Mouse (Mus musculus) neural tube, embryonic 14.5 days (tissue): ENCODE results near the gene Galnt9. TPM values are rescaled to one million over a fixed set of nuclear protein-coding genes. Genes with fewer than 3 reads are reported as not detected.

Source experiments
- ATAC-seq: fragments of 200-750 bp; cut with Nextera tagmentation; 2 replicates; pipeline ENCODE4 v1.8.0; 2017; ENCODE audit warnings: low read depth, mild to moderate bottlenecking, moderate TSS enrichment, moderate library complexity
- H3K27ac ChIP-seq: fragments of 300-500 bp; sonication (generic); 2 replicates; pipeline ENCODE4 v1.5.1; 2014; ENCODE audit warnings: low read depth, mild to moderate bottlenecking, control low read depth, low read length, moderate library complexity, mixed read lengths
- H3K27me3 ChIP-seq: fragments of 300-500 bp; sonication (generic); 2 replicates; pipeline ENCODE4 v1.6.1; 2014; ENCODE audit warnings: low read length; ENCODE audit not compliant: control insufficient read depth, insufficient read depth
- H3K36me3 ChIP-seq: fragments of 300-500 bp; sonication (generic); 2 replicates; pipeline ENCODE4 v1.6.1; 2014; ENCODE audit warnings: low read length, mixed read lengths; ENCODE audit not compliant: control insufficient read depth, insufficient read depth
- H3K4me1 ChIP-seq: fragments of 300-500 bp; sonication (generic); 2 replicates; pipeline ENCODE4 v1.6.1; 2014; ENCODE audit warnings: low read length; ENCODE audit not compliant: control insufficient read depth, insufficient read depth
- H3K4me2 ChIP-seq: fragments of 300-500 bp; sonication (generic); 2 replicates; pipeline ENCODE4 v1.6.1; 2014; ENCODE audit warnings: mild to moderate bottlenecking, low read depth, low read length, control low read depth
- H3K4me3 ChIP-seq: fragments of 300-500 bp; sonication (generic); 2 replicates; pipeline ENCODE4 v1.5.1; 2014; ENCODE audit warnings: low read depth, low read length, control low read depth, mixed read lengths
- H3K9ac ChIP-seq: fragments of 300-500 bp; sonication (generic); replicated peaks from 2 replicates; pipeline ENCODE4 v1.6.1; 2014; ENCODE audit warnings: low read depth, mild to moderate bottlenecking, control low read depth, low read length, mixed read lengths
- H3K9me3 ChIP-seq: fragments of 300-500 bp; sonication (generic); 2 replicates; pipeline ENCODE4 v1.6.1; 2016; ENCODE audit warnings: low read length; ENCODE audit not compliant: control insufficient read depth
- WGBS: fragments of 180-500 bp; shearing (Covaris S2); extraction: QIAGEN DNeasy Blood & Tissue Kit; methylation state at CpG from one replicate; pipeline ENCODE4 v1.1.7; 2014; 5-methylcytosine and 5-hydroxymethylcytosine counted together
- polyA plus RNA-seq: library from polyadenylated mRNA; unstranded; fragments of >200 nt; fragmentation: Nextera tagmentation; extraction: Ambion mirVana; gene quantifications from 2 replicates; pipeline ENCODE4 v1.2.1, GENCODE M21; 2014

The Galnt9 gene
- polyA plus RNA-seq, 1 experiment from 2014 or later = 26.0 TPM

DNA sequence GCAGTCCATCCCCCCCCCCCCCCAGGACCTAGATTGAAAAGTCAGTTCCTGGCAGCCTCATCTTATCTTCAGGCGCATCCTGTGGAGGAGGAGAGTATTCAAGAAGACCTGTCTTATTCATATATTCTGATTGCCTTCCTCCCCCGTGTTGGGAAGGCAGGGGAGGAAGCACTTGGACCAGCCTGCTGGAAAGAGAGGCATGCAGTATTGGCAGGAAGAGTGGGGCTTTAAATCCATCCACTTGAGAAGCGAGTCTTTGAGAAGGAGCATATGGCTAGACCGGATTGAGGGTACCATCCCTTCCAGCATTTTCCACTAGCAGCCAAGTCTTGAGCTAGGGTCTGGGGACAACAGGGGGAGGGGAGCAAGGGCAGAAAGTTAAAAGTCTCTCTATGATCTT, 20.9 kb upstream of the Galnt9 start:
- no peaks in the 10 kb centered on the region for H3K36me3 ChIP-seq
- WGBS = 90% methylated on average over 4 of the region's 4 CpGs
- no peak for ATAC-seq

DNA sequence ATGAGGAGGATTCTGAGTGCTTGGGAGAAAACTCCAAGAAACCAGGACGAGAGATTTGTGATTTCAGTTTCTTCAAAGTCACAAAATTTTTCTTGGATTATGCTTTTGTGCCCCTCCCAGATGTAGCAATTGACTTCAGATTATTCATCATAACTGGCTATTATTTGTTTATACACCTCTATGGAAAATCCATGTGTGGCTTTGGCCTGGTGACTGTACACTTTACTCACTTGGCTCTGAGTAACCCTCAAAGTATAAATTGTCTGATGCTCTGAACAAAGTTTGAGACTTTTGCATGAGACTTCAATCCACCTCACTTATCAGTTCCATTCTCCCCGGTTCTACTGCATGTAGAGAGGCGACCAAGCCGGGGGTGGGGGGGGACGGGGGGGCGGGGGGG, 18.5 kb upstream of the Galnt9 start:
- Histone ChIP-seq H3K9ac (no peak overlapping the region), H3K9me3 (no peaks in the 10 kb centered on the region), H3K36me3 (no peaks in the 10 kb centered on the region), H3K4me1 (no peaks in the 10 kb centered on the region), H3K27ac (no peak overlapping the region), H3K4me2 (no peak overlapping the region), H3K4me3 (no peak overlapping the region), H3K27me3 (no peaks in the 10 kb centered on the region)
- 94% methylated on average over 6 of the region's 6 CpGs for WGBS
- ATAC-seq = no peak

More for the DNA sequence above, 20.9 kb upstream of the Galnt9 start:
- H3K4me3 ChIP-seq = no peak overlapping the region
- H3K27ac ChIP-seq = no peak overlapping the region
- H3K4me2 ChIP-seq = no peak overlapping the region
- H3K27me3 ChIP-seq = no peaks in the 10 kb centered on the region
- H3K4me1 ChIP-seq = peaks cover 3% of the 10 kb centered on the region; the same call in 1 of the 2 replicates
- H3K9me3 ChIP-seq = no peaks in the 10 kb centered on the region
- no peak overlapping the region for H3K9ac ChIP-seq

DNA sequence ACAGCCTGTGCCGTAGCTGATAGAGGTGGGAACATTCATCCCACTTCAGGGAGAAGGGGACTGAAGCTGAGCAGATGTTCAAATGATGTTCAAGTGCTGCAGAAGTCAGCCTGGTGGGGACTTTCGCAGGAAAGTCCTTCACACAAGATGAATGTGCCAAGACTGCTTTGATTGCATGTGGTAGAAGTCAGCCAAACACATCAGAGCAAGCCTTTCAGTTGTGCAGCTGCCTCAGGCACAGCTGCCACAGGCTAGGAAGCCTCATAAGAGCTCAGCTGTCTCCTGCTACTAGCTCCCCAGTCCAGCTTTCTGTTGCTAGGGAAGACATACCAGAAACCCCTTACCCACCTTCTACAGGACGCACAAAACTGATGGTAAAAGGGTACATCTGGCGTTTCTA, 17.6 kb upstream of the Galnt9 start:
- Histone ChIP-seq H3K9ac (no peak overlapping the region), H3K9me3 (no peaks in the 10 kb centered on the region), H3K4me1 (no peaks in the 10 kb centered on the region), H3K27ac (no peak overlapping the region), H3K4me3 (no peak overlapping the region), H3K27me3 (no peaks in the 10 kb centered on the region), H3K36me3 (no peaks in the 10 kb centered on the region), H3K4me2 (no peak overlapping the region)
- 79% methylated on average over 4 of the region's 4 CpGs for WGBS
- ATAC-seq = no peak

DNA sequence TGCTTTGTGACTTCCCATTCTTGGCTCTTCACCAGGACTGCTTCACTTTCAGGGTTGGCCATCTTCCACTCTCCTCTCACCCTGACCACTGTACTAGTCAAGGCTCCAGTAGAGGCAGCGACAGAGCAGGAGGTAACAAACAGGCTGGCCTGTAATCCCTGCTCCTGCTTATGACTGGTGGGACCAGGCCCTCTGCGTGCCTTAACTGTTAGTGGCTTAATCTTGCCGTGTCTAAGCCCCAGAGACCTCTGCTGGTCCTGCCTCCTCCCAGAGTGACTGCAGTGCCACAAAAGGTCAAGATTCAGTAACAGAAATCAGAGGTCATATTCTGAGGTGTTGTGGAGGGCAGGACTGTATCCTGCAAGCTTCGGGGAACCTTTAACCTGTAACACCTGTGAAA, 13.1 kb upstream of the Galnt9 start:
- no peaks in the 10 kb centered on the region for H3K36me3 ChIP-seq
- no peak overlapping the region for H3K4me2 ChIP-seq
- no peak for ATAC-seq
- WGBS = 78% methylated on average over 4 of the region's 4 CpGs
- H3K27me3 ChIP-seq = no peaks in the 10 kb centered on the region
- no peak overlapping the region for H3K4me3 ChIP-seq
- no peaks in the 10 kb centered on the region for H3K9me3 ChIP-seq
- no peak overlapping the region for H3K9ac ChIP-seq
- H3K4me1 ChIP-seq = no peaks in the 10 kb centered on the region
- no peak overlapping the region for H3K27ac ChIP-seq

DNA sequence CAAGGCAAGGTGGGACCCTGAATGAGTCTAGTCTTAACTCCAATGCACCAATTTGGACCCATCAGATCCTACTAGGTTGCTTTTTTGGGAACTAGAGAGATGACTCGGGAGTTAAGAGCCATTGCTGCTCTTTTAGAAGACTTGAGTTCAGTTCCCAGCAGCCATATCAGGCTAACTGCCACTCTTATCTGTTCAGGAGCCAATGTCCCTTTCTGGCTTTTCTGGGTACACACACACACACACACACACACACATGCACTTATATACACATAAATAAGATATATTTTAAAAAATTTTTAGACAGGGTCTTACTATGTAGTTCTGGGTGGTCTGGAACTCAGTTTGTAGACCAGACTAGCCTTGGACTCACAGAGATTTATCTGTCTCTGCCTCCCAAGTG, 9.8 kb upstream of the Galnt9 start:
- H3K27me3 ChIP-seq = no peaks in the 10 kb centered on the region
- ATAC-seq = no peak
- 63% methylated on average over 1 of the region's 1 CpGs for WGBS
- H3K4me2 ChIP-seq = no peak overlapping the region
- no peaks in the 10 kb centered on the region for H3K9me3 ChIP-seq
- no peak overlapping the region for H3K27ac ChIP-seq
- H3K4me1 ChIP-seq = no peaks in the 10 kb centered on the region
- H3K9ac ChIP-seq = no peak overlapping the region
- H3K4me3 ChIP-seq = no peak overlapping the region
- H3K36me3 ChIP-seq = no peaks in the 10 kb centered on the region

DNA sequence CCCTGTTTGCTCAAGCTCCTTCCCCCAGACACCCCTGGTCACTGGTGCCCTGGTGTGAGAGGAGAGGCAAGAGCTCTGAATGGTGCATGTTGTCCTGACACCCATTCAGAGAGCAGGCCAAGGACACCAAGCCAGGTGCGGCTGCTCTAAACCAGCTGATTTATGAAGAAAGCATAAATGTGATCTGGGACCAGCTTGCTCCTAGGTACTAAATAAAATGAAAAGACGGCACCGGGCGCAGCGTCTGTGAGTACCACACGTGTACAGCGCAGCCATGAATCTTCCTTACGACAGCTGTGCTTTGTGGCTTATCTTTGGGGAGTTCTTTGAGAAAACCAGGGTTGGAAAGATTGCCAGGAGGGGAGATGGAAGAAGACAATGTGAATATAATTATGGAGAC, 8.2 kb upstream of the Galnt9 start:
- Histone ChIP-seq H3K4me1 (no peaks in the 10 kb centered on the region), H3K9me3 (no peaks in the 10 kb centered on the region), H3K36me3 (no peaks in the 10 kb centered on the region), H3K4me2 (no peak overlapping the region), H3K27me3 (no peaks in the 10 kb centered on the region), H3K27ac (peak overlapping the region; percentile 35; the same call in 1 of the 2 replicates), H3K4me3 (no peak overlapping the region), H3K9ac (no peak overlapping the region)
- WGBS = 39% methylated on average over 8 of the region's 8 CpGs
- peak; percentile 46 for ATAC-seq

DNA sequence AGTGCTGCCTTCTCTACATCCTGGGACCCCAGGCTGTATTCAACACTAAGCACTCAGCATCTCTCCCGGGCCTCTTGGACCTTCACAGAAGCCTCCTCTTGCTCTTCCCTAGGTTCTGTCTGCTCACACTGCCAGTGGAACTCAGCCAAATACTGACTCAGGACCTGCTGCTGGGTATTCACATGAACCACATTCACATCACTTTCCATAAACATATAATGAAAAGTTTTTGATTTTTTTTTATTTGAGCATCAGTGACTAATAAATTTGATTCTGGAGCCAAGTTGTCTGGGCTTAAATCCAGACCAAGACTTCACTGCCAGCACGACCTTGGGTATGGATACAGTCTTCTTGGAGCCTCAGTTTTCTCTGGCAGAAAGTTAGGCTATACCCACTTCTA, 3.2 kb upstream of the Galnt9 start:
- H3K4me1 ChIP-seq = peaks cover 11% of the 10 kb centered on the region
- peaks cover 17% of the 10 kb centered on the region for H3K27me3 ChIP-seq
- no peaks in the 10 kb centered on the region for H3K36me3 ChIP-seq
- H3K9ac ChIP-seq = no peak overlapping the region
- WGBS = 66% methylated on average over 2 of the region's 2 CpGs
- H3K4me3 ChIP-seq = no peak overlapping the region
- no peak overlapping the region for H3K4me2 ChIP-seq
- no peaks in the 10 kb centered on the region for H3K9me3 ChIP-seq
- no peak overlapping the region for H3K27ac ChIP-seq
- no peak for ATAC-seq

DNA sequence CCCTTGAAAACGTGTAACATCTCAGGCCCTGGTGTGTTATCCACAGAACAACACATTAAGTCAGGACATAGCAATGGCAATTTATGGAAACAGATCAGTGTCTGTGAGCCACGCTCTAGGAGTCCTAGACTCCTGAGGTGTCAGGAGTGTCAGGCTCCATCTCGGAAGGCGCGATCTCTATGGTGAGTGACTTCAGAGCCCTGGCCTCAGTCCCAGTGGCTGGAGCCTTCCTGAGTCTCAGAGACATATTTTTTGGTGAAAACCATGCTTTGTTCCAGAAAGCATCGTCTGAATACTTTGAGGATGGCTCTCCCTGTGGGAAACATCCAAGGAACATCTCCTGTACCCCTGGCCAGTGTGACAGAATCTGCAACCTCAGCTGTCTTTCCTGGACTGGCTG, 2.7 kb upstream of the Galnt9 start:
- Histone ChIP-seq H3K4me3 (no peak overlapping the region), H3K9ac (no peak overlapping the region), H3K27ac (no peak overlapping the region), H3K4me1 (peaks cover 13% of the 10 kb centered on the region), H3K36me3 (no peaks in the 10 kb centered on the region), H3K4me2 (no peak overlapping the region), H3K9me3 (no peaks in the 10 kb centered on the region), H3K27me3 (peaks cover 17% of the 10 kb centered on the region)
- no peak for ATAC-seq
- WGBS = 71% methylated on average over 6 of the region's 6 CpGs

DNA sequence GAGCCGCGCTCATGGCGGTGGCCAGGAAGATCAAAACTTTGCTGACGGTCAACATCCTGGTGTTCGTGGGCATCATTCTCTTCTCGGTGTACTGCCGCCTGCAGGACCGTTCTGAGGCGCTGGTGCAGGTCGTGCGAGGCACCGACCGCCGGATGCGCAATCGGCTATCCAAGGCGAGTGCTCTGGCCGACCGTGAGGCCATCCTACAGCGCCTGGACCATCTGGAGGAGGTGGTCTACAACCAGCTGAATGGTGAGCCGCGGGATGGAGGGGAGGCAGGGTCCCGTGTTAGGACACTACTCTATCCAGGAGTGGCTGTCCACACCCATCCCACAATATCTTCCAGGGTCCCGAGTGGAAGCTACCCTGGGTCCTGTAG, 525 bp downstream of the Galnt9 start:
- H3K4me3 ChIP-seq = peak overlapping the region; percentile 52
- H3K27me3 ChIP-seq = peaks cover 17% of the 10 kb centered on the region
- peak overlapping the region; percentile 55 for H3K27ac ChIP-seq
- H3K36me3 ChIP-seq = no peaks in the 10 kb centered on the region
- peak overlapping the region; percentile 70 for H3K4me2 ChIP-seq
- H3K9ac ChIP-seq = peak overlapping the region; percentile 62
- ATAC-seq = peak; percentile 59
- H3K4me1 ChIP-seq = peaks cover 18% of the 10 kb centered on the region
- WGBS = under 1% methylated on average over 24 of the region's 24 CpGs
- no peaks in the 10 kb centered on the region for H3K9me3 ChIP-seq

DNA sequence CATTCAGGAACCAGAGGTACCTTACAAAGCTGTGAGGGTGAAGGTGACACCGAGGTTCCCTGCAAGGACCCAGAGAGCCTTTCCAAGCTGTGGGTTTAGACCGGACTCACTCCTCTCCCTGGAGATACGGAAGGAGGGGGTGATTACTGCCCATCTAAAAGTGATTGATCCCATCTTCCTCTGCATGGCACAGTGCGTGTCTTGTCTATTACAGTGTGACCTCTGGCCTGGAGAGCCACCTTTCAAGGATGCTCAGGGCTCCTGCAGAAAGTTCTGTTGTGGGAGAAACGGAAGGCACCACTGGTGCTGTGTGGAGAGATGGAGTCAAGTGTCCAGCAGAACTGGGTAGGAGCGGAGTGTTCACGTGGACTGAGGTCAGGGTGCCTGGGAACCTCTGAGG, 1.2 kb downstream of the Galnt9 start:
- Histone ChIP-seq H3K27me3 (peaks cover 17% of the 10 kb centered on the region), H3K36me3 (no peaks in the 10 kb centered on the region), H3K4me2 (peak overlapping the region; percentile 70), H3K4me3 (peak overlapping the region; percentile 52), H3K27ac (no peak overlapping the region), H3K9me3 (no peaks in the 10 kb centered on the region), H3K4me1 (peaks cover 18% of the 10 kb centered on the region), H3K9ac (0 out of 2 replicates have a peak overlapping the region, but pooled peaks have one; percentile 11)
- ATAC-seq = no peak
- 69% methylated on average over 7 of the region's 7 CpGs for WGBS
